Mouse (Mus musculus) c-Kit-positive CD71-negative TER-119-negative erythroid progenitor cells, embryonic 14.5 days (primary cell): ENCODE data around the gene Antxr1.

Source experiments
- DNase-seq: peaks from one replicate; pipeline ENCODE4 v3.0.0-alpha.2; 2013; ENCODE audit warnings: low read depth

The Antxr1 gene

DNA sequence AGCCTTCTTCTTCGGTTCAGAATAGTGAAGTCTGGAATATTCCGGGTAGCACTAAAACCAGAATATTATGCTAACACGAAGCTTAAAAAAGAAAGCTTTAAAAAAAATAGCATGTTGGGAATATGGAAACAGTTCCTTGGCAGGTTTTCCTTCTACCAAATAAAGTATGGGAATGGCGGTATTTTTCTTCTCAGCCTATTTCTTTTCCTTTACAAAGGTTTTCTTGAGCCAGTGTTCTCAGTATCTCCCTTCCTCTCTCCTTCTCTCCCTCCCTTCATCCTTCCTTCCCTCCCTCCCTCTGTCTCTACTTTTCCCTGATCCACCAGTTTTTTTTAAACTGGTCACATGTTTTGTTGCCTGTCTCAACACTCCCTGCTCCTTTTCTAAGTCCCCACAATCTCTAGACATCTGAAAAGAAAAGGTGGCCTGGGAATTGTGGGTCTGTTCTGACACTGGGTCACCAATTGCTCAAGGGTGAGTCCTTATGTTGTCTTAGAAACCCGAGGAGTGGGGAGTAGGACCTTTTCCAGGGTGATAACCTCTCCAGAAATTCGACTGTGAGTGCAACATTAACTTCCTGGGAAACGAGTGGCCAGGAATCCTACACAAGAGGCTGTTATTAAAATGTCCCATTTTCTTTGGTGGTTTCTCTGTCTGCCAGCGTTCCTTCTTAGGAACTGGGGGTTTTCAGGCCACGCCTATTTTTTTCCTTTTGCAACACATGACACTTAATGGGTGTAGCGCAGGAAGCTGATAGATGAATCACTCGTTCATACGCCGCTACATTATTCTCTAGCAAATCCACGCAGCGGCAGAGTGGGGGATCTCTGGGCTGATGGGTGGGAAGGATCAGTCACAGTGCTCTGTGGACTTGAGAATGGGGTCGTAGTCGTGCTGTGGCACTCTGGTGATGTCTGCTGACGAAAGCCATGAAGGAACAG, 42.4 kb downstream of the Antxr1 start:
- DNase-seq = no peak

- DNase-seq = no peak
These were observed 48.4 kb downstream of the Antxr1 start for GRCm38 (mm10) chr6:87287251-87287650.

- no peak for DNase-seq
These were observed 50.3 kb downstream of the Antxr1 start for GRCm38 (mm10) chr6:87285365-87285749.

DNA sequence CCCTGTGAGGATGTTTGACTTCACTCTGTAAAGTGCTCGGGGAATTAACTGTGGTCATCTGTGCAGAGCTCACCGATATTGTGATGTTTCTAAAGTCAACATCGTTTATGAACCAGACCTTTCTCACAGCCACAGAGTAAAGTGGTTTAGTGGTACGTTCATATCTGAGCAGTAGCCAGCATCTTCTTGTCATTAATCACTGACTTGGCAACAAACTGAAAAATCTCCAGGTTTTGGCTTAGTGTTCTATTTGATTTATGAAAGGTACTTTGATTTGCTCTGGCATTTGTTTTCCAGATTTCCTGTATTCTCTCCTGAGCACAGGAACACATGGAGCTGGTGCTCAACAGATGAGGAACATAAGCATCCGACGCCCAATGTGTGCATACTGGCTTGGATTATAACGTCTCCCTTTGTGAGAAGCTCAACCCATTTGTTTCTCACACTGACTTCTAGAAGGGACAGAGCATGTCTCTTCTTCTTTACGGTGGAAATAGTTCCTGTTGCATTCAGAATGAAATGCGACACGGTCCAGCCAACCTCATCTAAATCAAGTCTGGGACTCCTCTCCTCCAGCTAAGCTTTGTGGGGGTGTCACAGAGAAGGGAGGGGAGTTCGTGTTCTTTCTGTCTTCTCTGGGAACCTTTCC, 50.8 kb downstream of the Antxr1 start:
- no peak for DNase-seq

GRCm38 (mm10) chr6:87282346-87282781, 53.3 kb downstream of the Antxr1 start:
- no peak for DNase-seq

- no peak for DNase-seq
These were observed 53.9 kb downstream of the Antxr1 start for GRCm38 (mm10) chr6:87281771-87282170.

- DNase-seq = no peak
These were observed 57.5 kb downstream of the Antxr1 start for GRCm38 (mm10) chr6:87278151-87278550.

DNA sequence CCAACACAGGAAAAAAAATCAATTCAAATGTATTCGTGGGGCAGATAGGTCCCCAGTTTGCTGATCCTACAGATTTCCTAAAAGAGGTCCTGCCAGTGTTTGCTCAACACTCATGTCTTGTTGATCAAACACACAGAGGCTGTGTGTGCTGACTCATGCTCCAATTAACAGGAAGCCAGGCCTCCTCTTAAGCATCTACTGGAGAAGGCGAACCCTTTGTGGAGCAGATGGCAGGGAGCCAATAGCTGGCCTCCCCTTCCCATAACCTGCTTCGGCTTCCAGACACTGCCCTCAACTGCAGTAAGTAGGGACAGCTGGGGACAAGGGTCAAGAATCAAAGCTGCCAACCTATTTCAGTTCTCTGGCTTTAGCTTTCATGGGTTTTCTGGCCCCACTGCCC, 58.1 kb downstream of the Antxr1 start:
- DNase-seq = no peak

DNA sequence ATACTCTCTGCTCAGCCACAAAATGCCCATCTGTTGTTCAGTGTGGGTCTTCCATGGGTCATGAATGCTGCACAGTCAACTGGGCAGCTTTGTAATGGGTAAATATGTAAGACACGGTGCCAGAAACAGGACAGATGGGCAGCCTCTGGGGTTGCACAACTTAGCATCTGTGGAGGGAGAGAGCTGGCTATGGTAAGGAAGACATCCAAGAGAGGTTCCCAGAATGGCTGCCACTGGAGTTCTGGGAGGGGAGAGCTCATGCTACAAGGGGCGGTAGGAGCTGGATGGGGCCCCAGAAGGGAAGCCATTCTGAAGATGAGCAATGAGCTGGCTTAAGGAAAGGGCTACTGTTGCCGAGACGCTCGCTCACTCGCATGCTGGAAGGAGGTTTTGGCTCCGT, 58.7 kb downstream of the Antxr1 start:
- no peak for DNase-seq

- no peak for DNase-seq
These were observed 60.8 kb downstream of the Antxr1 start for GRCm38 (mm10) chr6:87274779-87275178.

DNA sequence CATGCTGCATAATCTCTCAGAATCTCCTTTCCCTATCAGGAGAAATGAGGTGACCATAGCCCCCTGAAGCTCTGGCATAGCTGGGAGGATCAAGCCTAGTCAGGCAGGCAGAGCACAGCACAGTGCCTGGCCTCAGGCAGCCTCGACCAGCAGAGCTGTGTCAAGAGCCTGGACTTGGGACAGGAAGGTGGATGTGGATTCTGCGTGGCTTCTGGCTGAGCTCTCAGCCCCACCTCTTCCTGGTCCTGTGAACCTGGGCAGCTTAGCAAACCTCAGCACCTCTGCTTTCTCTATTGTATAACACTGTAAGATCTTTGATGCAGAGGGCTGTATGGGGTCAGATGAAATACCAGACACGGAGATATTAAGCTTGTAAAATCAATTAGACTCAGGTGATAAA, 61.8 kb downstream of the Antxr1 start:
- no peak for DNase-seq

GRCm38 (mm10) chr6:87273141-87273540, 62.5 kb downstream of the Antxr1 start:
- DNase-seq = no peak

GRCm38 (mm10) chr6:87272202-87272601, 63.4 kb downstream of the Antxr1 start:
- no peak for DNase-seq

- DNase-seq = no peak
These were observed 65.2 kb downstream of the Antxr1 start for GRCm38 (mm10) chr6:87270452-87270851.

DNA sequence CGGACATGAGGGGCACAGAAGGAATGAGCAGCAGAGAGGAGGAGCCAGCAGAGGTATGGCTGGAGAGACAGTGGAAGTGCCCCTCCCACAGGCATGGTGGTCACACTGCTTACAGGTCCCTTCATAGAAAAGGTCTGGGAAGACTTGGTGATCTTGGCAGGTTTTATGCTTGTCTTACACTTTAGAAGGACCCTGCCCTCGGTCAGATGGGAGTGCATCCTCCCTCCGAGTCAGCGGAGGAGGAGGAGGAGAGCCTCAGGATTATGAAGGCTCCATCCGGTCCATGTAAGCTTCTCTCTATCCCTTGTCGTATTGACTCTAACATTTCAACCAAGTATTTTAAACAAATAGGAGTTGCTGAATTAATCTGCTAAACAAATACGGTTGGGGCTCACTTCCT, 65.7 kb downstream of the Antxr1 start:
- no peak for DNase-seq

DNA sequence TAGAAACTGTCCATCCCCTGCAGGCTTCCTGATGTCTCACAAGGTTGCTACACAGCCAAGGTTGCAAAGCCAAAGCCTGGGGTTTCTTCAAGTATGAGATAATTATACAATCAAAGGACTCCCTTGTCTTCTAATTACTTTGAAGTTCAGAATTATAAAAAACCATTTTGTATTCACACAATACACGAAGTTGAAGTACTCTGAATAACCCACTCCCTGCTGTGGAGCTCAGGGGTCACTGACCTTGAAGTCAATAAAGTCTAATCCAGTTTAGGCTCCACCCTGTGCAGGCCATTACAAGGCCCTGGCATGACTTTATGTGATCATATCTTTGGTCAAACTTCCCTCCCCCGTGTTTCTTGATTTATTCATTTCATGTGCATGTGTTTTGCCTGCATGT, 73.0 kb downstream of the Antxr1 start:
- DNase-seq = no peak

- no peak for DNase-seq
These were observed 76.6 kb downstream of the Antxr1 start for GRCm38 (mm10) chr6:87258976-87259375.

- DNase-seq = no peak
These were observed 77.4 kb downstream of the Antxr1 start for GRCm38 (mm10) chr6:87257981-87258775.

GRCm38 (mm10) chr6:87257471-87257870, 78.2 kb downstream of the Antxr1 start:
- no peak for DNase-seq

GRCm38 (mm10) chr6:87255668-87256067, 80.0 kb downstream of the Antxr1 start:
- DNase-seq = peak; percentile 58

DNA sequence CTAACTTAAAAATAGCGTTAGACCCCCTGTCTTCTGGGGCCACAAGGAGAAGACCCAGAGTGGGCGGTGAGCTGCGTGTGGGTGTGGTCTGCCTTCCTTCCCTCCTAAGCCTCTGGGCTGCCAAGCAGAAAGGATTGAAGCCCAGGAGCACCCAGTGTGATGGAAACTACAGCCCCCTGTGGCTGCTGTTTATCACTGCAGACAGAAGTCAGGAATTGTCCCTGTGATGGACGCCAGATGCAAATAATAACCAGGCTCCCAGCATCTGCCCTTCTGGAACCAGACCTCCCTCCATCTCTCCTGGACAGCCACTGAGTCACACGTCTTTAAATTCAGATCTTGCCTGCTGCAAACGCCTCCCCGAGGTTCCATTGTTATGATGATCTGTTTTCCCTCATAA, 80.9 kb downstream of the Antxr1 start:
- DNase-seq = no peak

DNA sequence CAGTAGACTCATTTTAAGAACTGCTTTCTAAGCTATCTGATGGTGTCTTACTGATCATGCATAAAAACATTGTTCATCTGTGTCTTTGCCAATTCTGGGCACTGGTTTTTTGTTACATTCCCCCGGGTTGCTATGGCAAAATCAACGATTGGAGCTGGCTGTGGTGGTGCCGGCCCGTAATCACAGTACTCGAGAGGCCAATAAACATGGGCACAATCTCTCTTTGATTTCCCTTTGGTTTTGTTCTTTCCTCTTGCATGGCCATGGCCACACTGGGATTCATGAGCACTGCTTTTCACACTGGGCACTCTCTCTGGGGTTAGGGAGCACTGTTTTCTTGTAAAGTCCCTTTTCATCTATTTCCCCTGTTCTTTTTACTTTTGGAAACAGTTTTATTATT, 83.9 kb downstream of the Antxr1 start:
- no peak for DNase-seq

DNA sequence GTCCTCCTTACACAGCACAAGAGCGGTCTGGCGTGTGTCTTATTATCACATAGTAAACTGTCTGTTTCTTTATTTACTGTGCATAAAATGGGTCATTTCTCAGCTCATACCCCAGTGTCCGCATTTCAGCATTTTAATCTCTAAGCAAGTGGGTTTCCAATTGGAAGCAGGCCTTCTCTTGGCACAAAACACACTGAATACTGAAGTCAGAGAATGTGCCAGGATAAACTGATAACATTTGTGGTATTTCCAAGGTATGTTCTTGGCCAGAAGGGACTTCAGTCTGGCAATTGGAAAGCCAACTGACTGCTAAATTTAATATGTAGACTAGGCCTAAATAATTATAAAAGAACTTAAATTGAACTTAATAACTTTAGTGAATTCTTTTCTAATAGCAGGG, 84.9 kb downstream of the Antxr1 start:
- DNase-seq = no peak
